Mouse (Mus musculus) spleen, adult 10 weeks (tissue): ENCODE data around the gene Olfr731. TPM values are rescaled to one million over a fixed set of nuclear protein-coding genes. Genes with fewer than 3 reads are reported as not detected.

Experiments
- polyA plus RNA-seq: library from polyadenylated mRNA; stranded (reverse); fragments of 350-450 nt; fragmentation: Illumina TruSeq; extraction: RNeasy Lipid Tissue Mini Kit (QIAGEN cat#74804); gene quantifications from one replicate; pipeline ENCODE4 v1.2.3, GENCODE M21; 2015; ENCODE audit warnings: low replicate concordance; ENCODE audit not compliant: insufficient read depth

Olfr731 gene
- polyA plus RNA-seq = not detected

GRCm38 (mm10) chr14:50241766-50242165, at the start of gene Olfr731:
Olfr731 (minus strand) TSS chr14:50241866.

GRCm38 (mm10) chr14:50284106-50284505, 42.4 kb upstream of the Olfr731 start, which contains the start of gene Olfr732:
Olfr732 (minus strand) TSS chr14:50284206.

GRCm38 (mm10) chr14:50188098-50188497, 53.6 kb downstream of the Olfr731 start, which contains the start of gene Olfr730:
Olfr730 (minus strand) TSS chr14:50188198.

Other genes with a start within 250 kb of the Olfr731 start
- not detected for gene Olfr725, start 201.5 kb downstream of the Olfr731 start, polyA plus RNA-seq
- not detected for gene Olfr726, start 150.9 kb downstream of the Olfr731 start, polyA plus RNA-seq
- gene Olfr727, start 118.7 kb downstream of the Olfr731 start, polyA plus RNA-seq = not detected
- not detected for gene Olfr728, start 99.2 kb downstream of the Olfr731 start, polyA plus RNA-seq
- gene Olfr729, start 89.0 kb downstream of the Olfr731 start, polyA plus RNA-seq = not detected
- gene Olfr730, start 53.7 kb downstream of the Olfr731 start, polyA plus RNA-seq = not detected
- not detected for gene Olfr732, start 42.3 kb upstream of the Olfr731 start, polyA plus RNA-seq
- 0.10 TPM for gene Olfr733, start 59.7 kb upstream of the Olfr731 start, polyA plus RNA-seq
- not detected for gene Olfr734, start 84.9 kb upstream of the Olfr731 start, polyA plus RNA-seq
- gene Olfr735, start 107.0 kb upstream of the Olfr731 start, polyA plus RNA-seq = not detected
- 33.0 TPM for gene Tlr11, start 116.0 kb upstream of the Olfr731 start, polyA plus RNA-seq
- not detected for gene Olfr736, start 139.3 kb upstream of the Olfr731 start, polyA plus RNA-seq
- not detected for gene Olfr738, start 165.7 kb upstream of the Olfr731 start, polyA plus RNA-seq
- gene Olfr739, start 176.8 kb upstream of the Olfr731 start, polyA plus RNA-seq = not detected
- not detected for gene Olfr740, start 203.7 kb upstream of the Olfr731 start, polyA plus RNA-seq
- not detected for gene Olfr741, start 230.9 kb upstream of the Olfr731 start, polyA plus RNA-seq